In the genomic region with DNA sequence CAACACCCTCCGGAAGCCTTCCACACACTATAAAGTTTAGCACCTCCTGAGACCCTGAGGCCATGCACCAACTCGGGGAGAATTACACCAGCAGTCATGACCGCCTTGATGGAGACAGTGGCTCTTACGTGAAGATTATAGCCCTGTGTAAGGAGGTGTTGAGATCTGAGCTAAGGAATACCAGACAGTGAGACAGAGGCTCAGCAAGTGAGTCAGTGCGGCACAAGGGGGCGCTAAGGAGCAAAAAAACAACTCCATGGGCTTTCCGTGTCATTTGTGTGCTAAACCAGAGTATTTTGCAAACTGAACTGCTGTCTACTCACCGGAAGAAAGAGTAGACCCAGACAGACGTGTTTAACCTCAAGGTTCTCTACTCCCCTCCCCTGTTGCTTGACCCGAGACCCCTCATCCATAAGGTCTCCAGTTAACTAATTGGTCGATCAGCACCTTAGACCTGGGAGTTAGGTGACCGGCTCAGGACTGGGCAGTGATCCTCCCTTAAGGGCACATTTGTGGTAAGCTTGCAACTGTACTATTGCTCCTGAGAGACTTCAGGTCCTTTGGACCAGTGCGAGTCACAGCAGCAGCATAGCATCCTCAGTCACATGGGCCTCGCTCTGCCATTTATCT, we compare ENCODE assay signal across 8 mouse cellular contexts. TPM values are rescaled to one million over a fixed set of nuclear protein-coding genes. Genes with fewer than 3 reads are reported as not detected.
A peak's percentile ranks its signal among the peaks of the same experiment; 100 is the strongest.
DNase-seq lines count a peak whose midpoint lies in the region; ATAC-seq lines count a peak whose summit lies in the region.

No protein-coding gene starts in this region.

- H3K9me3 ChIP-seq in forebrain, embryonic 11.5 days (ENCODE audit: control insufficient read depth, low read length): no peaks in the 10 kb centered on the region
- H3K9me3 ChIP-seq in forebrain, embryonic 15.5 days: no peaks in the 10 kb centered on the region

- ATAC-seq in forebrain, embryonic 11.5 days (replicated peaks; ENCODE audit: low FRiP score): no peak
- no peak for ATAC-seq in forebrain, embryonic 15.5 days (replicated peaks)
- ATAC-seq in megakaryocyte-erythroid progenitor cell, adult 5-6 weeks (replicated peaks; ENCODE audit: low FRiP score, low TSS enrichment, poor library complexity, severe bottlenecking): peak; percentile 74

- no peak overlapping the region for H3K4me3 ChIP-seq in forebrain, embryonic 11.5 days (ENCODE audit: low read depth, low read length)
- H3K4me3 ChIP-seq in forebrain, embryonic 15.5 days: no peak overlapping the region

- no peak overlapping the region for H3K9ac ChIP-seq in forebrain, embryonic 11.5 days (ENCODE audit: low read length)
- H3K9ac ChIP-seq in forebrain, embryonic 15.5 days (replicated peaks): no peak overlapping the region

- intact Hi-C loops in heart, postnatal 14 days (cut with DNase I): loop anchor here (1.0 kb wide), 2 partner anchors 111 to 115 kb away; no protein-coding TSS in a partner anchor

- no peak overlapping the region for H3K27ac ChIP-seq in forebrain, embryonic 11.5 days (ENCODE audit: low read depth, low read length)
- H3K27ac ChIP-seq in forebrain, embryonic 15.5 days (replicated peaks): no peak overlapping the region

- 37% methylated on average over 14 of the region's 14 CpGs for WGBS in forebrain, embryonic 11.5 days
- 42% methylated on average over 14 of the region's 14 CpGs for WGBS in forebrain, embryonic 15.5 days

- DNase-seq in forebrain, embryonic 11.5 days (ENCODE audit: low spot score): peak; percentile 86
- peak; percentile 90 for DNase-seq in adrenal gland, postnatal 14 days
- peak; percentile 61 for DNase-seq in embryo, embryonic 11.5 days (ENCODE audit: low read depth, low spot score)
- DNase-seq in heart, postnatal 14 days: peak; percentile 80 to 87
- DNase-seq in layer of hippocampus, postnatal 25 days (ENCODE audit: extremely low spot score in 1 of 2, low spot score in 1 of 2): peak; percentile 53 to 93
- peak; percentile 53 to 72 for DNase-seq in spleen, postnatal 36 days (ENCODE audit: low spot score in 2 of 2)

- no peaks in the 10 kb centered on the region for H3K4me1 ChIP-seq in forebrain, embryonic 11.5 days (replicated peaks; ENCODE audit: control insufficient read depth, insufficient read depth, low read length)
- peaks cover 14% of the 10 kb centered on the region for H3K4me1 ChIP-seq in forebrain, embryonic 15.5 days

- no peaks in the 10 kb centered on the region for H3K36me3 ChIP-seq in forebrain, embryonic 11.5 days (ENCODE audit: control insufficient read depth, insufficient read depth, low read length)
- H3K36me3 ChIP-seq in forebrain, embryonic 15.5 days: no peaks in the 10 kb centered on the region

- H3K4me2 ChIP-seq in forebrain, embryonic 11.5 days (ENCODE audit: low read depth, low read length, severe bottlenecking): no peak overlapping the region
- H3K4me2 ChIP-seq in forebrain, embryonic 15.5 days (replicated peaks): no peak overlapping the region

- no peaks in the 10 kb centered on the region for H3K27me3 ChIP-seq in forebrain, embryonic 11.5 days (ENCODE audit: control insufficient read depth, insufficient read depth, low read length)
- no peaks in the 10 kb centered on the region for H3K27me3 ChIP-seq in forebrain, embryonic 15.5 days

RNA-seq across cellular contexts. Expression of a gene that starts 8.9 kb away (rescaled TPM):
- polyA plus RNA-seq in forebrain, embryonic 11.5 days (2014; fragmentation: Nextera tagmentation; extraction: Ambion mirVana): 11.5 TPM in 2 replicates
- polyA plus RNA-seq in forebrain, embryonic 15.5 days (2015; fragmentation: Nextera tagmentation; extraction: Ambion mirVana): 12.3 and 13.7 TPM in 2 replicates
- total RNA-seq in adrenal gland, postnatal 14 days (2021): 34.1 and 41.8 TPM in 2 replicates
- 1 to 10 TPM; 2.5 to 3.2 TPM for total RNA-seq in heart, postnatal 14 days (2021)
- total RNA-seq in layer of hippocampus, postnatal 25 days (2021): 10 to 100 TPM; 40.7 to 41.8 TPM
- not detected in 2 replicates for total RNA-seq in megakaryocyte-erythroid progenitor cell, adult 5-6 weeks (2014; fragmentation: Nextera tagmentation)
- not detected in 2 replicates for total RNA-seq in megakaryocyte-erythroid progenitor cell, adult 5-6 weeks (2017)

RNA-seq across cellular contexts. Expression of a gene that starts 20.6 kb away (rescaled TPM):
- polyA plus RNA-seq in forebrain, embryonic 11.5 days (2014; fragmentation: Nextera tagmentation; extraction: Ambion mirVana): 173 and 174 TPM in 2 replicates
- polyA plus RNA-seq in forebrain, embryonic 15.5 days (2015; fragmentation: Nextera tagmentation; extraction: Ambion mirVana): 106 and 116 TPM in 2 replicates
- total RNA-seq in adrenal gland, postnatal 14 days (2021): 175 and 204 TPM in 2 replicates
- 10 to 100 TPM; 66.0 to 66.7 TPM for total RNA-seq in heart, postnatal 14 days (2021)
- 10 to 100 TPM; 27.7 to 30.9 TPM for total RNA-seq in layer of hippocampus, postnatal 25 days (2021)
- total RNA-seq in megakaryocyte-erythroid progenitor cell, adult 5-6 weeks (2014; fragmentation: Nextera tagmentation): 192 and 206 TPM in 2 replicates
- total RNA-seq in megakaryocyte-erythroid progenitor cell, adult 5-6 weeks (2017): 179 and 181 TPM in 2 replicates
